Mouse (Mus musculus) c-Kit-positive CD71-negative TER-119-negative erythroid progenitor cells, embryonic 14.5 days (primary cell): ENCODE data around the gene Ferd3l.

Experiments
- DNase-seq: peaks from one replicate; pipeline ENCODE4 v3.0.0-alpha.2; 2013; ENCODE audit warnings: low read depth

Gene Ferd3l

DNA sequence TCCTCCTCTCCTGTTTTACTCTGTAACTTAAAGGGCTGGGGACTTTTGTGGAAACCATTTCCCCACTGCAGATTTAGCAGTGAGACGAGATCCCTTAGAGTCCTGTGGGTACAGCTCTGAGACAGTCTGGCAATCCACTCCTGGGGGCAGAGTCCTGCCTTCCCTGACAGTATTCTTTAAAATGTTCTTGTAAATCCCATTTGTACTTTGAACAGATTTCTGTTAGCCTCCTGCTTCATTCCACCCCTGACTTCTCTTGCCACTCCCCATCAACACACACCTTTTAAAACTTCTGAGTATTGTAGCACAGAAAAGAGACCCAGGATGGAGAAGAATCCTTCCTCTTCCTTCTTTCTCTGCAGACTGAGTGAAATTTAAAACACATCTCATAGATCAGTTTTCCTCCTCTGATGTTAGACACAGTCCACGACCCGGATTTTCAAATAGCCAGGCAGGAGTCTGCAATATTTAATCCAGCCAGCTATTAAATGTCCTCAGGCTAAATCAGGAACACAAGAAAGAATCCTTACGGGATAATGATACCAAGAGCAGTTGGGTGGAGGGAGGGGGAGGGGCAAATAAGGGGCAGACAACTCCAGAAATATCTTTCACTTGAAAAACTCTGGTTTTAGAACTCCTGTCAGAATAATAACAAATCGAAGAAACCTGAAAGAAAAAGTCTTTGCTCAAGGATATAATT, 37.6 kb downstream of the Ferd3l start:
- no peak for DNase-seq

DNA sequence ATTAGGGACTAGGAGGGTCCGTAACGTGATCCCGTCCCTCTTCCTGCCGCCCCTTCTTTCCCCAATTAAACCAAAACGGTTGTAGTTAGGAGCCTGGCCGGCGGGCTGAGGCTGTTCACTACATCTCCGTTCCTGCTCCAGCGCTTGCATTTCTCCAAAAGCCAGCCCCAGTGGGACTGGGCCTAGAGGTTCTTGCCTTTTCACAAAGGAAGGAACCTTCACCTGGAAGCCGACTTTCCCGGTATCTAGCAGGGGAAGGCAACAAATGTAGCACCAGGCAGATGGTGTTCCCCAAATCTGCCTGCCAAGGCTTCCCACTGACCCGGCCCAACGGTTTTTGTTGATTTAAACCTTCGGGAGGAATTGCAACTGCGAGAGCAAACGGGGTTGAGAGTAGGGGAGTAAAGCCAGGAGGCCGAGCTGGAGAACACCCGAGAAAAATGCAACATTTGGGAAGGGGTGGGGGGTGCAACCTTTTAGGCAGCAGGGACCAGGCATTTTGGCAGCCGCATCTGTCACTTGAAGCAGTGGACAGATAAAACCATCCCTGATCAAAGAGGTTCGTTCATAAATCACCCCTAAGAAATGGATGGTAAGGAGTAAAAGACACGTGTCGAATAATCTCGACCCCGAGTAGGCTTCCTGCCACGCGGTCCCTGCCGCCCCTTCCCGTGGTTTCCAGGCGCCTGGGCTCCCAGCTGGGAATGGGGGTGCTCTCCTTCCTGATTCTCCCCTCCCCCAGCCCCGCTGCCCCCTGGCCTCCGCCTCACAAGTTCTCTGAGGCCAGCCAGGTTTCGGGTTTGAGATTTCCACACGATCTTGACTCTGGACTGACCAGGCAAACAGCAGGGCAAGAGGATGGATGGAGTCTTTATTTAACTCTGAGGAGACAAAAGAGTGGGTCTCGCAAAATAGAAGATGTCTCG, 38.5 kb downstream of the Ferd3l start:
- no peak for DNase-seq

- DNase-seq, result no peak
Measured at GRCm38 (mm10) chr12:33967514-33967913, 39.3 kb downstream of the Ferd3l start.

GRCm38 (mm10) chr12:33968041-33968897, 40.0 kb downstream of the Ferd3l start:
- no peak for DNase-seq

GRCm38 (mm10) chr12:33968898-33969178, 40.6 kb downstream of the Ferd3l start:
- no peak for DNase-seq
